Mouse (Mus musculus) kidney, adult 2 months (tissue): ENCODE results near the gene Acp2. TPM values are rescaled to one million over a fixed set of nuclear protein-coding genes. Genes with fewer than 3 reads are reported as not detected.

Experiments
- DNase-seq: peaks from one replicate; pipeline ENCODE4 v3.0.0; 2021
- H3K27ac ChIP-seq: fragments of 200-500 bp; 2 replicates; pipeline ENCODE4 v1.5.1; 2012; ENCODE audit warnings: low read depth, low read length, control low read depth, inconsistent platforms; ENCODE audit not compliant: insufficient read depth
- H3K27me3 ChIP-seq: fragments of 200-500 bp; replicated peaks from 2 replicates; pipeline ENCODE4 v1.6.1; 2012; ENCODE audit warnings: mild to moderate bottlenecking, moderate library complexity, low read length, inconsistent platforms; ENCODE audit not compliant: control insufficient read depth, insufficient read depth
- H3K36me3 ChIP-seq: fragments of 200-500 bp; 2 replicates; pipeline ENCODE4 v1.6.1; 2012; ENCODE audit warnings: mild to moderate bottlenecking, moderate library complexity, low read length, inconsistent platforms; ENCODE audit not compliant: control insufficient read depth, insufficient read depth
- H3K4me1 ChIP-seq: fragments of 200-500 bp; 2 replicates; pipeline ENCODE4 v1.6.1; 2011; ENCODE audit warnings: low read length; ENCODE audit not compliant: control insufficient read depth, insufficient read depth
- H3K4me3 ChIP-seq: fragments of 200-500 bp; 2 replicates; pipeline ENCODE4 v1.5.1; 2011; ENCODE audit warnings: mild to moderate bottlenecking, low read depth, low read length, control low read depth; ENCODE audit not compliant: insufficient read depth
- CTCF ChIP-seq: fragments of 200-500 bp; conservative IDR thresholded peaks from 2 replicates; pipeline ENCODE4 v1.5.1; 2011; ENCODE audit warnings: low read depth, mild to moderate bottlenecking, control low read depth, low read length, moderate library complexity, mixed read lengths; ENCODE audit not compliant: insufficient read depth, insufficient read length
- POLR2A ChIP-seq: fragments of 200-500 bp; IDR thresholded peaks from one replicate; pipeline ENCODE4 v1.6.1; 2011; ENCODE audit warnings: low read depth, low read length, control low read depth
- WGBS: fragments of 180-500 bp; shearing (Covaris S2); methylation state at CpG from one replicate; pipeline ENCODE4 v1.1.7; 2018; 5-methylcytosine and 5-hydroxymethylcytosine counted together
- polyA plus RNA-seq: library from polyadenylated mRNA; depleted of rRNA; stranded (reverse); fragments of >200 nt; gene quantifications from 2 replicates; pipeline ENCODE4 v1.2.3, GENCODE M21; 2012

Acp2 gene
- polyA plus RNA-seq, 1 experiment, result 27.0 TPM

DNA sequence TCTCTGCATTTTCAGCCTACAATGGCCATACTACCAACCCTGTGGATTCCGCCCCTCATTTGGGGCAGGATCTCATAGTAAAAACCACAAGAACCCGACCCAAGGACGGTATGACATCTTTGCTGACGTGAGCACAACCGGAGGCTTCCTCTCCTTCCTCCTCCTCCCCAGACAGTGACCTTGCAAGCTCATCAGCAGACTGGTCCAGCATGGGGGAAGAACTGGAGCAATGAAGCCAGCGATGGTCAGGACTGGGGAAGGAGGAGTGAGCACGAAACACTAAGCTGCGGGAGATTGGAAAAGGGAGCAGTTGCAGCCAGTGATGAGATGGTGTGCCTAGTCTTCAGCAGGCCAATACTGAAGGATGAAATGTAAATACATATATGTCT lies 20.7 kb upstream of the Acp2 start:
- TF ChIP-seq CTCF, result no peak
- TF ChIP-seq POLR2A, result no peak
- no peaks in the 10 kb centered on the region for H3K27me3 ChIP-seq
- no peak overlapping the region for H3K27ac ChIP-seq
- peak overlapping the region; percentile 52 for H3K4me3 ChIP-seq
- no peaks in the 10 kb centered on the region; the same call in 1 of the 2 replicates for H3K36me3 ChIP-seq
- H3K4me1 ChIP-seq, result peaks cover 4% of the 10 kb centered on the region; the same call in 1 of the 2 replicates
- 14% methylated on average over 8 of the region's 8 CpGs for WGBS
- no peak for DNase-seq

GRCm38 (mm10) chr2:91182405-91183147 lies 20.1 kb upstream of the Acp2 start:
- peak overlapping the region; percentile 68 for H3K27ac ChIP-seq
- no peaks in the 10 kb centered on the region for H3K27me3 ChIP-seq
- no peak for TF ChIP-seq POLR2A
- peak overlapping the region; percentile 52 for H3K4me3 ChIP-seq
- peaks cover 4% of the 10 kb centered on the region; the same call in 1 of the 2 replicates for H3K4me1 ChIP-seq
- no peak for DNase-seq
- WGBS, result under 1% methylated on average over 80 of the region's 81 CpGs
- no peaks in the 10 kb centered on the region for H3K36me3 ChIP-seq

GRCm38 (mm10) chr2:91183148-91183513 lies 19.6 kb upstream of the Acp2 start:
- Histone ChIP-seq H3K36me3 (no peaks in the 10 kb centered on the region), H3K27ac (peak overlapping the region; percentile 68), H3K27me3 (no peaks in the 10 kb centered on the region), H3K4me1 (peaks cover 4% of the 10 kb centered on the region; the same call in 1 of the 2 replicates), H3K4me3 (peak overlapping the region; percentile 52)
- WGBS, result 0% methylated on average over 9 of the region's 9 CpGs
- TF ChIP-seq CTCF (no peak), POLR2A (no peak)
- DNase-seq, result peak; percentile 97

DNA sequence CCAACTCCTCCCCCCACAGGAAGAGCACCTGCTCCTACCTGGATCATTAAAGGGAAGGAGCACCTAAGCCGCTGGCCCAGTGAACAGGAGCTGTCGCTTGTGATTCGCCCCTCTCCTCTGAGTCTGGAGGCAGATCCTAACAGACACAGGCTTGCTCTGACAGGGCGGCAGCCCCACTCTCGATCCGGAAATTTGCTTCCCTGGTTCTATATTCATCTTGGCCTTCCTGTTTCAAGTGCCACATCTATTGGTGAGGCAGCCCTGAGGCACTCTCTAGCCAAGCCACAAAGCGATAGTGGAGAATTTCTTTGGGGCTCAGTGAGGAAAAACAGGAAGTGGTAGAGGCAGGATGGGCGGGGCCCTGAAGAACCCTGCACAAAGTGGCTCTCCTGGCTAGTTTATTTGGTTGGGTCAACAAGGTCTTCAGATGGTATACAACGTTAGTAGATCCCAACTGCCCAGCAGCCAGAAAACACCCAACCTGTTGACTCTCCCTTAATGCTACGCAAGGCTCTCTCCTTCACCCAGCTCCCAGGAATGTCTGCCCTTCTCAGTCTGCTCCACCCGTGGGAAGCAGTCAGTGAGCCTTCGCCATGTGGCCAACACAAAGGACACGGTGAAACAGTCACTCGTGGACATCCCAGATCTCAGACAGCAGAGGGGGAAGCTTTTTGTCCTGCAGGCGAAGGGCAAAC lies 18.8 kb upstream of the Acp2 start, which contains the start of gene Madd:
Gene Madd (minus strand): TSS at position 127 of the 695 bp plus-strand sequence.
- peak; percentile 54 for DNase-seq
- WGBS, result 62% methylated on average over 15 of the region's 15 CpGs
- Histone ChIP-seq H3K4me3 (peak within 1 kb of the TSS; percentile 52), H3K36me3 (no peaks in the 10 kb centered on the region), H3K4me1 (peaks cover 4% of the 10 kb centered on the region; the same call in 1 of the 2 replicates), H3K27ac (peak within 1 kb of the TSS; percentile 68), H3K27me3 (no peaks in the 10 kb centered on the region)
- TF ChIP-seq POLR2A, result no peak
- no peak for TF ChIP-seq CTCF

GRCm38 (mm10) chr2:91186208-91186607 lies 16.5 kb upstream of the Acp2 start:
- 68% methylated on average over 1 of the region's 1 CpGs for WGBS
- no peak overlapping the region for H3K27ac ChIP-seq
- no peaks in the 10 kb centered on the region for H3K27me3 ChIP-seq
- H3K36me3 ChIP-seq, result no peaks in the 10 kb centered on the region
- no peak for TF ChIP-seq CTCF
- TF ChIP-seq POLR2A, result no peak
- H3K4me3 ChIP-seq, result no peak overlapping the region
- DNase-seq, result no peak
- H3K4me1 ChIP-seq, result peaks cover 4% of the 10 kb centered on the region; the same call in 1 of the 2 replicates

DNA sequence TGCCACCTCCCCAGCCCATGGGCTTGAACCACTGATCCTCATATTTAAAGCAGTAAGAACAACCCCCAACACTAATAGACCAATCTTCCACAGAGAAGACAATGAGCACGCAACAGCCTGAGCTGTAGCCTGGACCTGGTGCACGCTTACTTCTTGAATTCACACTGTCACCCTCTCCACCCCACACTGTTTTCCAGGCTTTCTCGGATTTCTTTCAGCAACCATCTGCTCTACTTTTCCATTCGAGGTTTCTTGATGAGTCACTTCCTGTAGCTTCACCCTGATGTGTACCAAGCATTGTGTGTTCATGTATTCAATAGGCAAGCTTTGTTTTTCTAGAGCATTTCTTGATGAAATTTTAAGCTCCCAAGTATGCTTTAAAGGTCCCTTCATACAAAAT lies 15.3 kb upstream of the Acp2 start:
- Histone ChIP-seq H3K4me1 (no peaks in the 10 kb centered on the region), H3K27ac (no peak overlapping the region), H3K36me3 (no peaks in the 10 kb centered on the region), H3K27me3 (no peaks in the 10 kb centered on the region), H3K4me3 (no peak overlapping the region)
- TF ChIP-seq POLR2A (no peak), CTCF (no peak)
- WGBS, result 52% methylated on average over 4 of the region's 4 CpGs
- no peak for DNase-seq

- Histone ChIP-seq H3K36me3 (no peaks in the 10 kb centered on the region), H3K27ac (no peak overlapping the region), H3K4me1 (peaks cover 4% of the 10 kb centered on the region; the same call in 1 of the 2 replicates), H3K4me3 (no peak overlapping the region), H3K27me3 (no peaks in the 10 kb centered on the region)
- 91% methylated on average over 16 of the region's 16 CpGs for WGBS
- DNase-seq, result no peak
- TF ChIP-seq CTCF, result no peak
- TF ChIP-seq POLR2A, result no peak
Measured at GRCm38 (mm10) chr2:91190501-91190900, 12.2 kb upstream of the Acp2 start.
